Mouse (Mus musculus): ENCODE measurements at regions not wholly inside any gene's neighbourhood (a gene's known extent, or its start where the extent isn't known, plus 50 kb on each side); places are given as distances from the start of the nearest gene placed in this dataset.

GRCm38 (mm10) chr1:71876712-71877401, 223.9 kb upstream of the Fn1 start:
- WGBS, result 71% methylated on average over 9 of the region's 9 CpGs
- Histone ChIP-seq H3K4me1 (no peaks in the 10 kb centered on the region), H3K36me3 (replicated peaks) (no peaks in the 10 kb centered on the region), H3K9ac (no peak overlapping the region), H3K27ac (no peak overlapping the region), H3K9me3 (no peaks in the 10 kb centered on the region), H3K4me3 (no peak overlapping the region), H3K4me2 (no peak overlapping the region), H3K27me3 (replicated peaks) (no peaks in the 10 kb centered on the region)
- no peak for ATAC-seq (replicated peaks)

- Histone ChIP-seq H3K4me2 (no peak overlapping the region), H3K36me3 (replicated peaks) (no peaks in the 10 kb centered on the region), H3K4me3 (no peak overlapping the region), H3K4me1 (no peaks in the 10 kb centered on the region), H3K27ac (no peak overlapping the region), H3K9me3 (no peaks in the 10 kb centered on the region), H3K9ac (no peak overlapping the region), H3K27me3 (replicated peaks) (no peaks in the 10 kb centered on the region)
- ATAC-seq (replicated peaks), result no peak
- 85% methylated on average over 2 of the region's 2 CpGs for WGBS
Observed at GRCm38 (mm10) chr1:71874037-71874436, 221.0 kb upstream of the Fn1 start.

DNA sequence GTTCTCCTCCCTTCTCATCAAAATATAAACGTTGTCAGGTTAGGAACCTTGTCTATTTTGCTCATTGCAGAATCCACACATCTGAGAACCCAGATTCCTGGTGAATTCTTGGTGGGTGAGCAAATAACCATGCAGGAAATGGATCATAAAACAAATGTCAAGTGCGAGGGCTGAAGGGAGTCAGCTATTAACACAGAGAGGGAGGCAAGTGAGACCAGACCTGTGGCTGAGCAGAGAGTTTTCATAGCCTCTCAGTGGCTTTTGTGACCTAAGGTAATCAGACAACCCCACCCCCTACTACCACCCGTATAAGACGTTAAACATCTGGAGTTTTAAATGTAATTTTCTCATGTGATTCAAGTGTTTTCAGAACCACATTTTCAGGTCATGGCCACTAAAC, 212.7 kb upstream of the Fn1 start:
- no peak for ATAC-seq (replicated peaks)
- Histone ChIP-seq H3K4me1 (no peaks in the 10 kb centered on the region), H3K27ac (no peak overlapping the region), H3K4me2 (no peak overlapping the region), H3K9ac (no peak overlapping the region), H3K9me3 (no peaks in the 10 kb centered on the region), H3K36me3 (replicated peaks) (no peaks in the 10 kb centered on the region), H3K27me3 (replicated peaks) (no peaks in the 10 kb centered on the region), H3K4me3 (no peak overlapping the region)
- 81% methylated on average over 4 of the region's 4 CpGs for WGBS

GRCm38 (mm10) chr1:71864749-71865148, 211.7 kb upstream of the Fn1 start:
- 59% methylated on average over 9 of the region's 9 CpGs for WGBS
- H3K27me3 ChIP-seq (replicated peaks), result no peaks in the 10 kb centered on the region
- no peak overlapping the region for H3K4me3 ChIP-seq
- H3K4me1 ChIP-seq, result no peaks in the 10 kb centered on the region
- no peak for ATAC-seq (replicated peaks)
- H3K36me3 ChIP-seq (replicated peaks), result no peaks in the 10 kb centered on the region
- no peak overlapping the region for H3K4me2 ChIP-seq
- no peak overlapping the region for H3K9ac ChIP-seq
- no peak overlapping the region for H3K27ac ChIP-seq
- H3K9me3 ChIP-seq, result no peaks in the 10 kb centered on the region

GRCm38 (mm10) chr1:71853212-71853611, 200.2 kb upstream of the Fn1 start:
- H3K4me2 ChIP-seq, result no peak overlapping the region
- ATAC-seq (replicated peaks), result no peak
- WGBS, result 98% methylated on average over 2 of the region's 2 CpGs
- no peak overlapping the region for H3K4me3 ChIP-seq
- no peak overlapping the region for H3K9ac ChIP-seq
- no peaks in the 10 kb centered on the region for H3K27me3 ChIP-seq (replicated peaks)
- H3K9me3 ChIP-seq, result no peaks in the 10 kb centered on the region
- no peaks in the 10 kb centered on the region for H3K4me1 ChIP-seq
- H3K36me3 ChIP-seq (replicated peaks), result no peaks in the 10 kb centered on the region
- H3K27ac ChIP-seq, result no peak overlapping the region

- H3K27ac ChIP-seq, result no peak overlapping the region
- WGBS, result 89% methylated on average over 8 of the region's 8 CpGs
- H3K9ac ChIP-seq, result no peak overlapping the region
- H3K4me1 ChIP-seq, result no peaks in the 10 kb centered on the region
- H3K4me2 ChIP-seq, result no peak overlapping the region
- H3K36me3 ChIP-seq (replicated peaks), result no peaks in the 10 kb centered on the region
- H3K27me3 ChIP-seq (replicated peaks), result no peaks in the 10 kb centered on the region
- H3K9me3 ChIP-seq, result no peaks in the 10 kb centered on the region
- no peak for ATAC-seq (replicated peaks)
- H3K4me3 ChIP-seq, result no peak overlapping the region
Observed at GRCm38 (mm10) chr1:71851268-71851667, 198.3 kb upstream of the Fn1 start.

GRCm38 (mm10) chr1:71848656-71849055, 195.7 kb upstream of the Fn1 start:
- Histone ChIP-seq H3K9ac (no peak overlapping the region), H3K27ac (no peak overlapping the region), H3K9me3 (no peaks in the 10 kb centered on the region), H3K4me3 (no peak overlapping the region), H3K4me2 (no peak overlapping the region), H3K27me3 (replicated peaks) (no peaks in the 10 kb centered on the region), H3K4me1 (no peaks in the 10 kb centered on the region), H3K36me3 (replicated peaks) (no peaks in the 10 kb centered on the region)
- WGBS, result 93% methylated on average over 5 of the region's 5 CpGs
- ATAC-seq (replicated peaks), result no peak

DNA sequence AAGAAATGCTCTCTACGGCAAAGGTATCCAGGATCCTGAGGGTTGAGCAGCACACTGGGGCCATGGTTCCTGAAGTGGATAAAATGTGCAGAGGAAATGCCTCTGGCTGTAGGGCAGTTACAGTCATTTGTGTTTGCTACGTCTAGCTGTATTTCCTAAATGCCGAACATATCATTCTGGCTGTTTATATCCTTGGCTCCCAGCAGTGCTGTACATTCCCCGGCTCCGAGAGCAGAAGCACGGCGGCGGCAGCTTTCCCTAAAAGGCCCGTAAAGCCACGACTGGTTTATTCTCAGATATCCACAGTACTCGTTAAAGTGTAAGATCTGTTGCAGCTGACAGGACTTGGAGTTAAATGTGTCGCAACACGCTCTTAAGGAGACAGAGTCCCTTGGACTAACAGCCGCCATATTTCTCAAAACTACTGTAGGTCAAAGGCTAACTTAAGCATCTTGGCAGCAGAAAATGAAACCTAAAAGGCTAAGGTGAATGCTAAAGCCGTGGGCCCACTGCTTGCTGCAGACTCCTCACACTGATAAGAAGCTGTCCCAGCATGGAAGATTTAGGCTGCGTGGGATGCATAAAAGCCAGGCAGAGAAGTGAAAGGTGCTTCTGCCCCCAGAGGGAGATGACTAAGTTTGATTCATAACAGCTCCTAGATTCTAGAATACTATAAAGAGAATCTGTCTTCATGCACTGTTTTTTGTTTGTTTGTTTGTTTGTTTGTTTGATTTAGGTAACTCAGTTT, 192.1 kb upstream of the Fn1 start:
- no peak overlapping the region for H3K4me2 ChIP-seq
- H3K27ac ChIP-seq, result no peak overlapping the region
- 78% methylated on average over 16 of the region's 16 CpGs for WGBS
- no peak for ATAC-seq (replicated peaks)
- H3K36me3 ChIP-seq (replicated peaks), result no peaks in the 10 kb centered on the region
- no peaks in the 10 kb centered on the region for H3K27me3 ChIP-seq (replicated peaks)
- H3K4me1 ChIP-seq, result no peaks in the 10 kb centered on the region
- no peak overlapping the region for H3K9ac ChIP-seq
- no peaks in the 10 kb centered on the region for H3K9me3 ChIP-seq
- H3K4me3 ChIP-seq, result no peak overlapping the region

- Histone ChIP-seq H3K9me3 (no peaks in the 10 kb centered on the region), H3K4me3 (0 out of 2 replicates have a peak overlapping the region, but pooled peaks have one; percentile 5), H3K27ac (no peak overlapping the region), H3K9ac (no peak overlapping the region), H3K36me3 (replicated peaks) (no peaks in the 10 kb centered on the region), H3K27me3 (replicated peaks) (no peaks in the 10 kb centered on the region), H3K4me2 (peak overlapping the region; percentile 32), H3K4me1 (no peaks in the 10 kb centered on the region)
- WGBS, result 52% methylated on average over 12 of the region's 12 CpGs
- no peak for ATAC-seq (replicated peaks)
Observed at GRCm38 (mm10) chr1:71837764-71838163, 184.8 kb upstream of the Fn1 start.

DNA sequence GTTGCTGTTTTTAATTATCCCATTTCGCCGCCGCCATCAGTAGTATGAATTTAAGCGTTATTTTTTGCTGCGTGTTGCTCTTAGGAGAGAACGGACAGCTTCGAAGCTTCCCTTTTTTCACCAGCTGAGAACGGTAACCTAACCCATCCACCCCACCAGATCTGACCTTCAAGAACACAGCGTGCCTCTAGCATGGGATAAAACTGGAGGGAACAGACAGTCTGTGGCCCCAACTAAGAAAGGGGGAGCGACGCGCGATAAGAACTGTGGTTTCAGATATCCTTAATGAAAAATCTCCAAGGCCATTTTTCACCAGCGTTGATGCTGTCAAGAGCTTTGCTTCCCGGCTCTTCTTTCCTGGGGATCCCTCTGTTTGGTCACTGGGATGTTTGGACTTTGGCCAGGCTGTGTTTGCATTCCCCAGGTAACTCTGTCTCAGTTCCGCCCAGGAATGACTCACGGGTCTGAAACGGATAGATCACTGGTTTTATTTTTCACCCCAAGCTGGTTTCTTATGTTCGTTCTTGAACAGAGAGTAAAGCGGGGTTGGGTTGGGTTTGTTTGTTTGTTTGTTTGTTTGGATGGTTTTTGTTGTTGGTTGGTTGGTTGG, 184.1 kb upstream of the Fn1 start:
- Histone ChIP-seq H3K27me3 (replicated peaks) (no peaks in the 10 kb centered on the region), H3K9ac (no peak overlapping the region), H3K27ac (no peak overlapping the region), H3K4me3 (no peak overlapping the region), H3K4me1 (no peaks in the 10 kb centered on the region), H3K4me2 (no peak overlapping the region), H3K36me3 (replicated peaks) (no peaks in the 10 kb centered on the region), H3K9me3 (no peaks in the 10 kb centered on the region)
- WGBS, result 91% methylated on average over 20 of the region's 20 CpGs
- no peak for ATAC-seq (replicated peaks)

DNA sequence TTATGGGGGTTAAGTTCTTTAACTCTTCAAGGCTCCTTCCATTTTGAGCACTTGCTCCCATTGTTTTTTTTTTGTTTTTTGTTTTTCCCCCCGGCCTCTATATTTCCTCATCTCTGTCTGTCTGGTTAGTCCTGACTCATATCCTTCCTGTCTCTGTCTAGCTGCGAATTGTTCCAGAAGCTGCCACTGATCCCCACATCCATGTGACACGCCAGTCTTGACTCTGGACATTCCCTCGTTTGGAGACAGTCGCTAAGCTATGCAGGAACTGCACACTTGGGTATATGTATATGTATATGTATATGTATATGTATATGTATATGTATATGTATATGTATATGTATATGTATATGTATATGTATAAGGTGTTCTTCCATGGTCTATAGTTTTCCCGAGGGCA, 177.4 kb upstream of the Fn1 start:
- no peak for ATAC-seq (replicated peaks)
- Histone ChIP-seq H3K9ac (no peak overlapping the region), H3K4me1 (no peaks in the 10 kb centered on the region), H3K36me3 (replicated peaks) (no peaks in the 10 kb centered on the region), H3K27ac (no peak overlapping the region), H3K27me3 (replicated peaks) (no peaks in the 10 kb centered on the region), H3K4me3 (no peak overlapping the region), H3K9me3 (no peaks in the 10 kb centered on the region), H3K4me2 (no peak overlapping the region)
- 93% methylated on average over 6 of the region's 6 CpGs for WGBS

DNA sequence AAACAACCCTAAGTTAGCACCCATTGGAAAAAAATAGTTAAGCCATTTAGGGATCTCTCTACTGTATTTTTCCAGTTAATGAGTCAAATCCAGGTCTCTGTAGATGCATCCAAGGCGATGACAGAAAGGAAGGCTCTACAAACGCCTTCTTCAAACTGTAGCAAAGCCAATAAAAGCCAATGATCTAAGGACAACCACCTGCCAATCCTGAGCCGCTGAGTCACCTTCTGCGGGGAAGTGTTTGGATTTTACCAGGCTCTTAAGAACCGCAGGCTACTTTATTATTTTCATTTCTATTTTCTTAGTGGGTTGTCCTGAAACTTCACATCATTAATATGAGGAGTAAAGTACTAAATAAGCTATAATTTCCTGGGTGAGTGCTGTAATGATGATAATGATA, 171.4 kb upstream of the Fn1 start:
- H3K36me3 ChIP-seq (replicated peaks), result no peaks in the 10 kb centered on the region
- no peaks in the 10 kb centered on the region for H3K27me3 ChIP-seq (replicated peaks)
- no peak overlapping the region for H3K9ac ChIP-seq
- no peak overlapping the region for H3K4me3 ChIP-seq
- 91% methylated on average over 5 of the region's 5 CpGs for WGBS
- H3K27ac ChIP-seq, result no peak overlapping the region
- H3K4me2 ChIP-seq, result no peak overlapping the region
- no peak for ATAC-seq (replicated peaks)
- no peaks in the 10 kb centered on the region for H3K4me1 ChIP-seq
- no peaks in the 10 kb centered on the region for H3K9me3 ChIP-seq

DNA sequence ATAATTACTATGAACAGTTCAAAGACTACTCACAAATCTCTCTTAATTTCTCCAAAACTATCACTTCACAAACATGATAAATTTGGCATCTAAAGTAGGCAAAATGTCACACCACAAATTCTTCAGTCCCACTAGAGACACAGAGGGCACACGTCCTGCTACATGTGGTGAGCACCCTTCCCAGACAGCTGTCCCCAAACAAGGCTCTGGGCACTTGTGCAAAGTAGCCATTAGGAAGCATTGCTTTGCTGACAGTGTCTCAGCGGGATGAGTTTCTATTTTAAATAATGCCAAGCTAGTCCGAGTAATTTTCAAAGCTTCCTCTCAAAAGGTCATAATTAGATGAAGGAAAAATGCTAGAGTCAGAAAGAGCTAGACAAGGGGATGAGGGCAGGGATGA, 169.1 kb upstream of the Fn1 start:
- Histone ChIP-seq H3K27ac (no peak overlapping the region), H3K36me3 (replicated peaks) (no peaks in the 10 kb centered on the region), H3K4me2 (no peak overlapping the region), H3K27me3 (replicated peaks) (no peaks in the 10 kb centered on the region), H3K9me3 (no peaks in the 10 kb centered on the region), H3K4me3 (no peak overlapping the region), H3K4me1 (no peaks in the 10 kb centered on the region), H3K9ac (no peak overlapping the region)
- no peak for ATAC-seq (replicated peaks)
- 74% methylated on average over 3 of the region's 3 CpGs for WGBS
